Mouse (Mus musculus) urinary bladder, postnatal 36 days (tissue): Measurements from ENCODE around the gene Slc16a11.

ENCODE experiments used
- DNase-seq, 2 experiments: peaks; one replicate each; pipeline ENCODE4 v3.0.0; 2022; ENCODE audit warnings: low spot score in 2 of 2, mixed read lengths in 1 of 2

Gene Slc16a11

GRCm38 (mm10) chr11:70225798-70226601 is 13.4 kb downstream of the Slc16a11 start:
- no peak for DNase-seq

GRCm38 (mm10) chr11:70226602-70226890 is 14.0 kb downstream of the Slc16a11 start:
- no peak for DNase-seq

- DNase-seq, result no peak
Observed at GRCm38 (mm10) chr11:70227126-70227525, 14.6 kb downstream of the Slc16a11 start.

- no peak for DNase-seq
Observed at GRCm38 (mm10) chr11:70227661-70228245, 15.2 kb downstream of the Slc16a11 start.

GRCm38 (mm10) chr11:70228828-70229227 is 16.3 kb downstream of the Slc16a11 start:
- DNase-seq, result peak; percentile 62 to 83

- DNase-seq, result no peak
Observed at GRCm38 (mm10) chr11:70229260-70230010, 16.9 kb downstream of the Slc16a11 start, which contains the start of gene Bcl6b. Gene Bcl6b (minus strand): TSS chr11:70229798.

- DNase-seq, result peak; percentile 71 to 82
Observed at GRCm38 (mm10) chr11:70230239-70230727, 17.7 kb downstream of the Slc16a11 start.

- no peak for DNase-seq
Observed at GRCm38 (mm10) chr11:70232546-70232945, 20.0 kb downstream of the Slc16a11 start.

- no peak for DNase-seq
Observed at GRCm38 (mm10) chr11:70233016-70233415, 20.5 kb downstream of the Slc16a11 start.

GRCm38 (mm10) chr11:70234037-70234436 is 21.5 kb downstream of the Slc16a11 start:
- DNase-seq, result no peak

- no peak for DNase-seq
Observed at GRCm38 (mm10) chr11:70234497-70234896, 21.9 kb downstream of the Slc16a11 start.

- DNase-seq, result no peak
Observed at GRCm38 (mm10) chr11:70235254-70235900, 22.8 kb downstream of the Slc16a11 start.

- DNase-seq, result no peak
Observed at GRCm38 (mm10) chr11:70236717-70237116, 24.2 kb downstream of the Slc16a11 start.

- peak; percentile 98 for DNase-seq
Observed at GRCm38 (mm10) chr11:70237457-70238167, 25.1 kb downstream of the Slc16a11 start, which contains the start of gene 0610010K14Rik. Gene 0610010K14Rik (minus strand): TSS chr11:70237914.

GRCm38 (mm10) chr11:70238591-70239440 is 26.3 kb downstream of the Slc16a11 start:
- no peak for DNase-seq

- DNase-seq, result peak; percentile 76 to 78
Observed at GRCm38 (mm10) chr11:70239541-70240279, 27.2 kb downstream of the Slc16a11 start, which contains the start of the genes Gm21988 and Rnasek. Gene Gm21988 (minus strand): TSS chr11:70239830. Gene Rnasek (minus strand): TSS chr11:70239842.

GRCm38 (mm10) chr11:70242591-70242990 is 30.0 kb downstream of the Slc16a11 start:
- no peak for DNase-seq

GRCm38 (mm10) chr11:70247136-70247845 is 34.7 kb downstream of the Slc16a11 start:
- DNase-seq, result peak; percentile 60 to 67

- no peak for DNase-seq
Observed at GRCm38 (mm10) chr11:70250150-70250549, 37.6 kb downstream of the Slc16a11 start.
